Mouse (Mus musculus) left cerebral cortex, postnatal 14 days (tissue): ENCODE results near the gene Hspb3. TPM values are rescaled to one million over a fixed set of nuclear protein-coding genes. Genes with fewer than 3 reads are reported as not detected.

Experiments used
- DNase-seq, 2 experiments: peaks; one replicate each; pipeline ENCODE4 v3.0.0; 2021 to 2022; ENCODE audit warnings: low spot score in 2 of 2, mixed read lengths in 1 of 2
- intact Hi-C: fragments of 180-260 bp; cut with DNase I; formaldehyde crosslinking; loops from one replicate; pipeline ENCODE4 v1.15.1; 2025
- total RNA-seq, 2 experiments: library from RNA; stranded (reverse); gene quantifications; 2 replicates each; pipeline ENCODE4 v1.2.3; 2021

The Hspb3 gene
- total RNA-seq, 2 experiments from 2014 or later = 9.8 to 14.5 TPM

GRCm38 (mm10) chr13:113614635-113615545 lies 48.6 kb downstream of the Hspb3 start:
- intact Hi-C loops = loop anchor here (5.0 to 10.0 kb wide), 4 partner anchors 128 to 570 kb away; partner anchors contain the start of gene Gpx8
- DNase-seq = peak; percentile 69 to 81

- intact Hi-C loops = loop anchor here (10.0 kb wide), 1 partner anchor 569 kb away; the partner anchor contains the start of gene Gpx8
- DNase-seq = no peak
These were observed 49.6 kb downstream of the Hspb3 start for GRCm38 (mm10) chr13:113613882-113614281.

DNA sequence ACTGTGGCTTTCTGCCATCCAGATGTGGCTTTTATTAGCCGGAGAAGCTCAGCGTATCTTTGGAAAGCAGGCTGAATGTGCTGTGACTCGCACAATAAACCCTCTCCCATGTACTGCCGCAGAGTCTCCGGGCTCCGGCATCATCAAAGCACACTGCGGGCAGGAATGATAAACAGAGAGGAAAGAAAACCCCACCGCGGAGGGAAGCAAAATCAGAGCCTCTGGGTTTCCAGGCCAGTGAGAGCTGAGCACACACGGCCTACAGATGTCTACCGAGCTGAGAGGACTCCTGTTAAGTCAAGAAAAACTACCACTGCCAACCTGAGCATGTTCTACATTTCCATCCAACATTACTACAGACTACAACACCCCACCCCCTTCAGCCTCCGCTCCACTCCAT lies 50.1 kb downstream of the Hspb3 start:
- intact Hi-C loops = loop anchor here (10.0 kb wide), 1 partner anchor 569 kb away; the partner anchor contains the start of gene Gpx8
- no peak for DNase-seq

Other genes with a start within 250 kb of the Hspb3 start
- gene Snx18, start 45.1 kb downstream of the Hspb3 start, total RNA-seq = 10 to 100 TPM; 22.8 to 24.6 TPM
- 10 to 100 TPM; 40.5 to 41.8 TPM for gene Arl15, start 130.8 kb upstream of the Hspb3 start, total RNA-seq